Mouse (Mus musculus): ENCODE results near the gene Inpp1.

The Inpp1 gene

GRCm38 (mm10) chr1:52793692-52794091 is 23.8 kb downstream of the Inpp1 start:
- DNase-seq (ENCODE audit: low spot score in 2 of 2) = no peak

- DNase-seq (ENCODE audit: low spot score in 2 of 2) = no peak
Observed at GRCm38 (mm10) chr1:52792701-52793100, 24.8 kb downstream of the Inpp1 start.

GRCm38 (mm10) chr1:52787254-52787653 is 30.2 kb downstream of the Inpp1 start:
- DNase-seq (ENCODE audit: low spot score in 2 of 2) = no peak

- no peak for DNase-seq (ENCODE audit: low spot score in 2 of 2)
Observed at GRCm38 (mm10) chr1:52765176-52766111, 52.0 kb downstream of the Inpp1 start.

- no peak for DNase-seq (ENCODE audit: low spot score in 2 of 2)
Observed at GRCm38 (mm10) chr1:52763894-52764809, 53.3 kb downstream of the Inpp1 start.

- DNase-seq (ENCODE audit: low spot score in 2 of 2) = no peak
Observed at GRCm38 (mm10) chr1:52758174-52758573, 59.3 kb downstream of the Inpp1 start.

- no peak for DNase-seq (ENCODE audit: low spot score in 2 of 2)
Observed at GRCm38 (mm10) chr1:52754331-52754730, 63.2 kb downstream of the Inpp1 start.

- no peak for DNase-seq (ENCODE audit: low spot score in 2 of 2)
Observed at GRCm38 (mm10) chr1:52753828-52754227, 63.7 kb downstream of the Inpp1 start.

GRCm38 (mm10) chr1:52752706-52753105 is 64.8 kb downstream of the Inpp1 start:
- no peak for DNase-seq (ENCODE audit: low spot score in 2 of 2)

- DNase-seq (ENCODE audit: low spot score in 2 of 2) = no peak
Observed at GRCm38 (mm10) chr1:52751634-52752033, 65.9 kb downstream of the Inpp1 start.

- no peak for DNase-seq (ENCODE audit: low spot score in 2 of 2)
Observed at GRCm38 (mm10) chr1:52749978-52750377, 67.5 kb downstream of the Inpp1 start.

GRCm38 (mm10) chr1:52748260-52748659 is 69.2 kb downstream of the Inpp1 start:
- DNase-seq (ENCODE audit: low spot score in 2 of 2) = peak; percentile 21 to 53

- no peak for DNase-seq (ENCODE audit: low spot score in 2 of 2)
Observed at GRCm38 (mm10) chr1:52742567-52742966, 74.9 kb downstream of the Inpp1 start.
